Mouse (Mus musculus) 416B (cell line): ENCODE results near the gene Kif3a.
"Not testable (repeated sequence)": the region's sequence is repeated elsewhere in the genome, so short reads cannot be mapped to it uniquely, and the experiment has no call there.

Experiments used
- DNase-seq: peaks from one replicate; pipeline ENCODE4 v3.0.0; 2011; ENCODE audit warnings: low read depth

The Kif3a gene

DNA sequence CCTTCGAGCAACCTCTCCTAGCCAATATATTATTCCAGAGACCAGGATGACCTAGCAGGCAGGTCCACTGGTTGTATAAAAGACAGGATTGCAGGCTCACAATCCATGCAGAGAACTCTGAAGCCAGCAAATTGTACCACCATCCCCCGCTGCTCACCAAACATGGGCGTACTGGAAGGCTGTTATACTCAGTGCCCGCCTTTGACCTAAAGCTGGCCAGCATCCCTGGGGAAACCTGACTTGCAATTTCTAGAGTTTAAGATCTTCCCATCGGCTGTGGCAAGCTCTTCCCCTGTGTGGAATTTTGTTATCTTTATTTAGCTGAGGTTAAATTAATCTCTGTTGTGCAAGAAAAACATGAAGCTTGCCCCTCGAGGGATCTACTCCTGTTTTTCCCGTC lies 24.2 kb upstream of the Kif3a start:
- DNase-seq: no peak

DNA sequence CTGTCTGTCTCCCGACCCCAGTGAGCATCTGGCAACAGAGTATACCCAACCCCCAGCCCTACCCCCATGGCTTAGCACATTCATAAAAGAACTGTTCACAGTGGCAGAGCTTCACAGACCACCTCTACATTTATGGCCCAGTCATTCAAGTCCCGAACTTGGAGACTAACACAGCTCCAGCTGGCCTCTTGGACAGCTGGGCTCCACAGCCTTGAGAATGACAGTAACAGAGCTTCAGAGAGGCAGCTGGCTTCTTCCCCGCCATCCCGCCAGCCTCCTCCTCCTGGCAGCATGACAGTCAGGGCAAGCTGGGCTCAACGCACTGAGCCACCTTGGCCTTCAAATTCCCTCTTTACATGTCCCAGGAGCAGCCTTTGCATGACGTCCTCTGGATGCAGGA lies 20.9 kb upstream of the Kif3a start:
- DNase-seq: no peak

DNA sequence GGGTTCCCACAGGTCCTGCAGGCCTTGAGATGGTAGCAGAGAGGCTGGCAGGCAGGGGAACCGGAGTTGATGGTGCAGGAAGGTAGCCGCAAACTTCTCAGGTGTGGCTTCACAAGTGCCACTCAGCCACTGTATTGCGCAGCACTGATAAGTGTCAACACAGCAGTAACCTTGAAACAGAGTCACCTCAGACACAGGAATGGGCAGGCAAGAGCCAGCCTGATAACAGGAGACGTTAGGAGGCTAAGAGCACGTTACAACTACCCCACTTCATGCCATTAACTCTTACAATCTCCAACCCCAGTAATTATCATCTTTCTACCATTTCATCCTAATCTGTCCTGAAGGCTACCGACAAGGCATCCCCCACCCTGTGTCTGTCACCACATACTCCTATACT lies 19.6 kb upstream of the Kif3a start:
- DNase-seq: no peak

DNA sequence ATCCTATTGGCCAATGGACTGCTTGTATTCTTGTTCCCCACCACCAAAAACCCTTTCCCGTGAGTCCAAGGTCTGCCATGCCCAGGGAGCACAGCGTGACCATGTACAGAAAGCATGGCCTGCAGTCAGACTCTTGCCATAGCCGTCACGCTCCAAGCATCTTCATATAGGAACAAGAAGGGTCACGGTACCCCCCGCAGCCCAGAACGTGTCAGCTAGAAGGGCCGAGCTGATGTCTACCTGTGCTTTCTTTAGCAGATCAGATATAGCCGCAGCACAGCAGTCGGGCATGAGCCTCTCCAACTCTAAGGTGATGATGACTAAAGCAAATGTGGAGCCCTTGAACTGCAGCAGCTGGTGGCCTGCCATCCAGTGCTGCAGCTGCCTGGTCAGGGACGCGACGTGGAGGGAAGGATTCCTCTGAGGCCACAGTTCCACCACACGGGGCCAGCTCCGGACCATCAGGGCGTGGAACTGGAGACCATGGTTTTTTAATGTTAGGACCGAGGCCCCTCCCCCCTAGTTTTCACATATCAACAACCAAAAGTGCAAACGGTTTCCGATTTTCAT lies 19.1 kb upstream of the Kif3a start:
- no peak for DNase-seq

DNA sequence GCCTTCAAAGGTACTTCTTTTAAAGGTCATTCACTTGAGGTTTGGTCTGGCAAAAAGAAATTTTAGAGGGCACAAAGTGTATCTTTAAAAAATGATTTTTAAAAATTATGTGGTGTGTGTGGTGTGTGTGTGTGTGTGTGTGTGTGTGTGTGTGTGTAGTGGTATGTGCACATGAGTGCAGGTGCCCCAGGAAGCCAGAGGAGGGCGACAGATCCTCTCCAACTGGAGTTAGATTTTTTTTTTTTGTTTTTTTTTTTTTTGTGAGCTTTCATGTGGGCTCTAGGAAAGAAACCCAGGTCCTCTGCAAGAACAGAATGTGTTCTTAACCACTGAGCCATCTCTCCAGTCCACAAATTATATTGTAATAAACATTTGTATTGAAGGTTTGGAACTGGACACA lies 16.5 kb upstream of the Kif3a start:
- DNase-seq: no peak

DNA sequence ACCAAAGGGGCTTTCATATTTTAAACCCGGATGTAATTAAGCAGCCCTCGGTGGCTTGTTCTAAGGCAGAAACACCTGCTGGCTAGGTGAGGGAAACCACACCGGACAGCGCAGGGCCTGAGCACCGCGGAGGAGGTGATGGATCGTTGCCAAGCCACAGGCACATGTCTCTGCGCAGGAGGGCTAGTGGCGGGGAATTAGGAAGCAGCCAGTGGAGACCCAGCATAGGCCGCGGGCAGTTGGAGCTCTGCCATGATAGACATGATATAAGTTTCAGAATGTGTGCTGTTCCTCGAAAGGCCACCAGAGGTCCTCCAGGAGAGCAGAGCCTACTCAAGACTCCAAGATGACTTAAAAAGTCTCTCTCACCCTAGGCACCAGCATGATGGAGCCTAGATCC lies 15.4 kb upstream of the Kif3a start:
- peak; percentile 84 for DNase-seq

DNA sequence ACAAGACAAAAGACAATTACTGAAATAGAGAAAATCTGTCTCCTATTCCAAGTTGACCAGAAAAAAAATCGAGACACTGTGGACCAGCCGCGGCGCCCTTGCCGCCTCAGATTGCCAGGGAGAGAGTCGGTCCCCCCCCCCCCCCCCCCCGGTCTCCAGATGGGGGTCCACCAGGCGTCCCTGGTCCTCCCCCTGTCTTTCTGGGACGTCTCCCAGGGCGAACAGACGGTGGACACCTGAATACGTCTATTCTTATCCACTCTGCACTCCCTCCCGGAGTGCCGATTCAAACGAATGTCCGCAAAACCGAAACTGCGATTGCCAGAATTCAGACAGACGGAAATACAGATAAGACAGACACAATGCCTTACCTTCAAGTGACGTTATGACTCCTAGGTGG lies 10.7 kb upstream of the Kif3a start:
- not testable (repeated sequence) for DNase-seq

DNA sequence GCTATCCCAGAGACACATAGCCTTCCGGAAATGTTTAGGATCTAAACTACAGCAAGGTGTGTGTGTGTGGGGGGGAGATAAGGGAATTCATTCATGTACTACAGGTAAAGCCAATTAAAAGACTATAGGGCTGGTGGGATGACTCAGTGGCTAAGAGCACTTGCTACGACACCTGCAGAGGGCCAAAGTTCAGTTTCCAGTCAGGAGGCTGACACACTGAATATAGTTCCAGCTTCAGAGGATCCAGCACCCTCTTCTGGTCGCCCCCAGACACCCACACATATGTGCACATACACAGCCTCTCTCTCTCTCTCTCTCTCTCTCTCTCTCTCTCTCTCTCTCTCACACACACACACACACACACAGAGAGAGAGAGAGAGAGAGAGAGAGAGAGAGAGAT lies 9.2 kb upstream of the Kif3a start:
- DNase-seq: not testable (repeated sequence)

DNA sequence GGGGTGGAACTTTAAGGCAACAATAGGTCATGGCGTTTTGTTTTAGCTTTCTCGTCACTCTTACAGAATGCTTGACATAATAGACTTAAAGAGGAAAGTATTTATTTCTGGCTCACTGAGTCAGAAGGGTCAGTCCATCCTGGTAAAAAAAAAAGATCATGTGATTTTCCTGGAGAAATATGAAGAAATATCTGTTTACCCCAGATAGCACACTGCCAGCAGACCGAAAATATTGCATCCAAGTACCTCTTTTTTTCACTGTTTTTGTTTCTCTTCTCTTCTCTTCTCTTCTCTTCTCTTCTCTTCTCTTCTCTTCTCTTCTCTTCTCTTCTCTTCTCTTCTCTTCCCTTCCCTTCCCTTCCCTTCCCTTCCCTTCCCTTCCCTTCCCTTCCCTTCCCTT lies 7.2 kb upstream of the Kif3a start:
- not testable (repeated sequence) for DNase-seq

DNA sequence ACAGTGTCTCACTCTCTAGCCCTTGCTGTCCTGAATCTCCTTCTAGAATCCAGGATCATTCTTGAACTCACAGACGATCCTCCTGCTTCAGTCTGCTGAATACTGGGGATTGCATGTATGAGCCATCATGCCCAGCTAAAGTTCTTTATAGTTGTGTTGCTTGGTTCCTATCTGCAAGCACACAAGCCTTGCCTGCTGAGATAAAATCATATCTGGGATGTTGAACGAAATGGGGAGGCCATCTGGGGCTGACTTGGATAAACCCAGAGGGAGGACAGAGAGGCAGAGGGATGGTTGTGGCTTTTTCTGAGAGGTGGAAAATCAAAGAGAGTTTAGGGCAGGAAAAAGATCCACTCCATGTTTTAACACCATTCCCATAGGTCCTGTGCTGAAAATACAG lies 5.2 kb upstream of the Kif3a start:
- DNase-seq: no peak

DNA sequence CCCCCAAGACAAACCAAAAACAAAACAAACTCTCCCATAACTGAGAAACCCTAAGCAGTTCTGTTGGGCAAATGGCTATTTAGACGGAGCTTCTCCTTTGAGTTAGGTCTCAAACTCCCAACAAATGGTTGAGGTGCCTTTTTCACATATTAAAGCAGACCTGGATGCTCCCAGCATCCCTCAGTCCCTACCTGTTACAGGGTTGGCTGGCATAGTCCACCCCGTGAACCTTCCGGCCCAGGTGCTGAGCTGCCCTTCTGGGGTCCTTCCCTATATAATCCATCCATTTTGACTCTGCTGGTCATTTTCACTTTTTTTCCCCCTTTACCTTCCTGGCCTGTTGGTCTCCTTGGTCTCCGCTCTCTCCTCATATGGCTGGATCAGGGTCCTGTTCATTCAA lies 533 bp upstream of the Kif3a start:
- no peak for DNase-seq

DNA sequence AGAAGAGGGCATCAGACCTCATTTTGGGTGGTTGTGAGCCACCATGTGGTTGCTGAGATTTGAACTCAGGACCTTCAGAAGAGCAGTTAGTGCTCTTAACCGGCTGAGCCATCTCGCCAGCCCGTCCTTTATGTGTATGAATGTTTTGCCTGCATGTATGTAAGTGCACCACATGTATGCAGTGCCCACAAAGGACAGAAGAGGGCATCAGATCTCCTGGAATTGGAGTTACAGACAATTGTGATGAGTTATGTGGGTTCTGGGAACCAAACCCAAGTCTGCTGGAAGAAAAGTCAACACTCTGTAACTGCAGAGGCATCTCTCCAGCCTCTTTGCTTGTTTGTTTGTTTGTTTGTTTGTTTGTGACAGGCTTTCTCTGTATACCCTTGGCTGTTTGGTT lies 13.4 kb downstream of the Kif3a start:
- DNase-seq: peak; percentile 21

DNA sequence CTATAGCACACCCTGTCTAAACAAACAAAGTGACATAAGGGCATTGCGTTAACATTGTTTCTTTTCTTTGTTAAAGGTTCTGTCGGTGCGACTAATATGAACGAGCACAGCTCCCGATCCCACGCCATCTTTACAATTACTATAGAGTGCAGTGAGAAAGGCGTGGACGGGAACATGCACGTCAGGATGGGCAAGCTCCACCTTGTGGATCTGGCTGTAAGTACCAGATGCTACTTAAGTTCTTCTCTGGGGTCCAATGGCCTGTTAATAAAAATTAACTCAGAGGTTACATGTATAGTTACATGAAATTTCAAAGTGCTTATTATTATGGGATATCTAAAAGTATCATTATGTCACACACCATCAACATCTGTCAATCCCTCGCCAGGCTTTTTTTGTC lies 16.0 kb downstream of the Kif3a start:
- DNase-seq: no peak

DNA sequence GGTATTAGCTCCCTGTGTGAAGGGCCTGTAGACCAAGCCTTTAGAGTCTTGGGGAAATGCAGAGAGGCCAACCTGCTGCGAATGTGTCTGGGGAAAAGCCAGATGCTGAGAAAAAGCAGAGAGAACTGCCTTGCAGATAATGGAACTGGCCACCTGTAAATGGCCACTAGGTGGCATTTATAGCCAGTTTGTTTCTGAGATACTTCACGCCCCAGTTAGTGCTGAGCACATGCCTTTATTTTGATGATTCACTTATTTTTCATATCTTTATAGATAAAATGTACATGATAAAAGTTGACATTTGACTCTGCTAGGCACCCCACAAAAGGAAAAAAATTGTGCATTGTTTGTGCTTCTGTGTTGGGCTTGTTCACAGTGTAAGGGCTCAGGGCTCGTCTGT lies 17.7 kb downstream of the Kif3a start:
- DNase-seq: peak; percentile 76

DNA sequence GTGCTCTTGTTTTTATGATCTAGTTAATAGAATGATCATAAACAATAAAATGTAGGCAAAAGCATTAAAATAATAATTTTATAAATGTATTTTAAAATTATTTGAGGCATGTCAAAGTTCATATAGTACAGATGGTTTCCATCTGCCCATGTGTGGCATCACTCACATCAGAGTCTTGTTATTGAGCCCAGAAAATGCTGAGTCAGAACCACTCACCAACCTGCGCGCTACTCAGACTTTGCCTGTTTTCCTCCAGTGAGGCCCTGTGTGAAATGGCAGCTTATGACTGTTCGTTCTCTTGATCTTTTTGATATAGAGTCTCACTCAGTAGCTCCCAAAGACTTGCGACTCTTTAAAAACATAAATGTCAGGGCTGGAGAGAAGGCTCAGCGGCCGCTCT lies 18.3 kb downstream of the Kif3a start:
- no peak for DNase-seq

DNA sequence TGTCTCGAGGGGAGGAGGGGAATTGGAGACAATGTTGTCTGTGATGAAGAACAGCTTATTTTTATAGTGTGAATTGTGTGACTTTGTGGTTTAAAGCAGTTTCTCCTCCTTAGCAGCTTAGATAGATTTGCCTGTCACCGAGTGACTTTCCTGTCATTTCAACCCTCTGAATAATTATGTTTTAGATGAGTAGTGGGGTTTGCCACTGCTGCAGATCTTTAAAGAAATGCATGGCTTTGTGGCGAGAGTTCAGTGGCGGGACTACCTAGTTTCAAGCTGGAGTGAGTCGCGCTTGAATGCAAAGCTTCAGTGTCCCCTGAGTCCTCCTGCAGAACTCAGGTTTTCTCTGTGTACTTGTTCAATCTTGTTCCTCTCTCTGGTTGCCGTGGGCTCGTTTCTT lies 21.1 kb downstream of the Kif3a start:
- no peak for DNase-seq

DNA sequence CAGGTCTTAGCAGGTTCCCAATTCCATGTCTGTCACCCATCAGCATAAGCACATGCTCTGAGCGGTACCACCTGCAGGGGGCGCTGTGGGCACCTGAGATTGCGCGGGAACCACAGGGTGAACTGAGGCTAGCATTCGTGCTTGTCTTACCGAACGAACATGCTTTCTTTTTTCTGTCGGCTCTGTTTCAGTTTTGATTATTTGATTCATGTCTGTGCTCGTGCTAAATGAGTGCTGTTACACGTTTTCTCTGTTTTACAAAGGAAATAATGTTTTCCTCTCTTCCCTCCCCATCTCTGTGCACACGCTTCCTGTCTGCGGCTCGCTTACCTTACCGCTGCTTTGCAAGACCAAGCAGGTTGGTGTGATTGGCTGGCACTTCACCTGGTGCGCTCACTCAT lies 23.2 kb downstream of the Kif3a start:
- DNase-seq: peak; percentile 79

DNA sequence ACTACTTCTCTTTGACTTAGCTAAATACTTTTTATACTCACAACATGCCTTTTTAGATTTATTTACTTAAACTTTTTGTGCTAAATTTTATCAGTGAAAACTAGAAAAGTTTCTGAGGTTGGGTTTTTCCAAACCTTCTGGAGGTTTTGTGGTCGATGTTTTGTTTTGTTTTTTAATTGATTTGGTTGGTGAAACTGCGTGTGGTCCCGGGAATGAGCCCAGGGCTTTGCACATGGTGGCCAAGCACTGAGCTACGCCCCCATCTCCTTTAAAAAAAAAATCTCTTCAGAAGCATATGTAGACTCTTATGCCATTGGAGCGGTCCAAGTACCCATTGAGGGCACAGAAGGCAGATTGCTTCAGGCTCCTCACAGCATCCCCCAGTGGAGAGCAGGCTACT lies 23.9 kb downstream of the Kif3a start:
- no peak for DNase-seq

DNA sequence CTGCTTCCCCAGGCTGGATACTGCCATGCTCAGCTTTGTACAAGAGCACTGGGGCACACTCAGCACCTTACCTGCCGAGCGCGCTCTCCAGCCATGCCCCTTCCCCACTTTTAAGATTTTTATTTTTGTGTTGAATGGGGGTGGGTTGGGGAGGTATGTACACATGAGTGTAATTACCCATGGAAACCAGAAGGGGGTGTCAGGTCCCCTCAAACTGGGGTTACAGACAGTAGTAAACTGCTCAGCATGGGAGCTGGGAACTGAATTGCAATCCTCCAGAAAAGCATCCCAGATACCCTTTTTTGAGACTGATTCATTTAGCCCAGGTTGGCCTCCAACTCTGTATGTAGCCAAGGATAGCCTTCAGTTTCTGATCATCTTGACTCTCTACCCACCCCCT lies 37.8 kb downstream of the Kif3a start:
- DNase-seq: peak; percentile 41

DNA sequence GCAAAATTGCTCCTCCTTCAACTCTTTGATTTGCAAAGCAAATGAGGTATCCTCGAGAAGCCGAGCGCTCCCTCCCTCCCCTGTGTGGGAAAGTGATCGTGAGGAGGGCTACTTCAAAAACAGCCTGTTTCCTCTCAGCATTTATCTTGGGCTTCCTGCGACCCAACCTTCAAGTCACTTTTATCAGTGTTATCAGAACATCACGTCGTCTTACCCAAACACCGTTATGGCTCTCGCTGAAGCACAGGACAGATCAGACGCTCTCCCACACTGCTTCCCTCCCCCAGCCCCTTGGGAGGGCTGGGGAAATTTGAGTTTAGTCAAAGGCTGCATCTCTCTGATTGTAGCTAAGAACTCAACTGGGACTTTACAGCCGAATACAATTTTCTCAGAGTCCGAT lies 38.4 kb downstream of the Kif3a start:
- peak; percentile 90 for DNase-seq

DNA sequence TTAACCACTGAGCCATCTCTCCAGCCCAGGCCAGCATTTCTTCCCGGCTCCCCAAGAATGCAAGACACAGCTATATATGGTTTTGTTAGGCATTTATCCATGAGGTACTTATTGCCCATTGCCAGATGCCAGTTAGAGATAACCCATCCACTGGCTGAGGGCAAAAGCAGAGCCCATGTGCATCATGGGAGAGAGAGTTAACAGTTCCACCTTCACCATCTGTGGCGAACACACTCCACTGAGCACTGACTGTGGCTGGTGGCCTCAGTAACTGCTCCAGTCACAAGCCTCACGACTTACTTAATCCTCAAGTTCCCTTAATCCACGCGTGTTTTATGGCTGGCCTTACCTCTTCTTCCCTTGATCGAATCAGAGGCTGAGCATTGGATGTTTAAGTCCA lies 42.1 kb downstream of the Kif3a start:
- DNase-seq: peak; percentile 59

DNA sequence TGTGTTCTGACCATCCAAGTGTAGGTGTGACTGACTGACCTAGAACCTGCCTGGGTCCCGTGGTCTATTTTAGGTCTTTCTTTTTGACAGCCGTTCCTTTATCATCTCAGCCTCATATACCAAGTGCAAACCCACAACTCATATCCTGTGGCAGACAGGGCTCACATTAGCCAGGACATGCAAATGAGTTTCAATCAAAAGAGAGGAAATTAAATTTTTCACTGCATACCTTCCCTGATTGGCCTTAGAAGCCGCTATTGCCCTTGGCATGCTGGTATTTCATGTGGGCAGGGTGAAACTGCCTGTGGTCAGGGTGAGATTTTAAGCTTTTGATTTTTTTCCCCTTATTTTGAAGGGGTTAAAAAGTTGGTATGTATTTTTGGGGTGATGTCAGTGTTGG lies 42.5 kb downstream of the Kif3a start:
- DNase-seq: no peak

DNA sequence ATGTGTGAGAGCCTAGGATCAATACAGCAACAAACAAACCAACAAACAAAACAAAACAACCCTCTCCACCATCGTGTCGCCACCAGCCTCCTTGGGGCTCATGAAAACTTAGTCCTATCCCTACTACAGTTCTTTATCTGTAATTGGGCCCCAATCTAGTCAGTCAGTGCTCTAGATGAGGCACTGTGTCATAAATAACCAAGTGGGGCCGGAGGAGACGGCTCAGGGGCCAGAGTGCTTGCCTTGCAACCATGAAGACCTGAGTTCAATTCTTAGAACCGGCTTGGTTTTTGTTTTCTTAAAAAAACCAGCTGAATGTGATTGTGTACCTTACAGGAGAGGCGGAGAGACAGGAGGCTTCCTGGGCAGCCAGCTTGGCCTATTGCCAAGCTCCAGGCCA lies 48.0 kb downstream of the Kif3a start:
- DNase-seq: no peak

DNA sequence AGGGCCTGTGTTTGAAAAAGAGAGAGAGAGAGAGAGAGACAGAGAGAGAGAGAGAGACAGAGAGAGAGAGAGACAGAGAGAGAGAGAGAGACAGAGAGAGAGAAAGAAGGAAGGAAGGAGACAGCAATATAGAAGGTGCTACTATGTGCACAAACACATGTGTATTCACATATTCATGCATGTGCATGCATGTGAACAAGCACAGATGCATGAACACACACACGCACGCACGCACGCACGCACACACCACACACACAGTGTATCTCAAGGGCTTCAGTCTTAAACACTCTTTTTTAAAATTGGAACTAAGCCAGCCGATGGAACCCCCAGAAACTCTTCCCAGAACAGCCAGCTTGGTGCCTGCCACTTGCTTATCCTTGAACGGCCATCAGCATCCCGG lies 48.4 kb downstream of the Kif3a start:
- no peak for DNase-seq
